Mouse (Mus musculus) limb, embryonic 14.5 days (tissue): Measurements from ENCODE around the gene Grb2. TPM values are rescaled to one million over a fixed set of nuclear protein-coding genes. Genes with fewer than 3 reads are reported as not detected.

Experiments used
- ATAC-seq: fragments of 200-750 bp; cut with Nextera tagmentation; 2 replicates; pipeline ENCODE4 v1.8.0; 2017; ENCODE audit warnings: low read depth, moderate number of reproducible peaks, moderate TSS enrichment; ENCODE audit not compliant: low FRiP score
- DNase-seq: peaks from one replicate; pipeline ENCODE4 v3.0.0-alpha.2; 2015; ENCODE audit warnings: low spot score
- H3K27ac ChIP-seq: fragments of 300-500 bp; sonication (generic); replicated peaks from 2 replicates; pipeline ENCODE4 v1.5.1; 2014; ENCODE audit warnings: low read depth, mild to moderate bottlenecking, low read length, moderate library complexity, mixed read lengths
- H3K27me3 ChIP-seq: fragments of 300-500 bp; sonication (generic); 2 replicates; pipeline ENCODE4 v1.6.1; 2014; ENCODE audit warnings: low read length, mixed read lengths; ENCODE audit not compliant: control insufficient read depth, insufficient read depth
- H3K36me3 ChIP-seq: fragments of 300-500 bp; sonication (generic); 2 replicates; pipeline ENCODE4 v1.6.1; 2014; ENCODE audit warnings: mild to moderate bottlenecking, low read length, moderate library complexity, mixed read lengths; ENCODE audit not compliant: control insufficient read depth, insufficient read depth
- H3K4me1 ChIP-seq: fragments of 300-500 bp; sonication (generic); 2 replicates; pipeline ENCODE4 v1.6.1; 2014; ENCODE audit warnings: antibody characterized with exemption, low read length, mixed read lengths; ENCODE audit not compliant: control insufficient read depth, insufficient read depth
- H3K4me2 ChIP-seq: fragments of 300-500 bp; sonication (generic); replicated peaks from 2 replicates; pipeline ENCODE4 v1.6.1; 2014; ENCODE audit warnings: low read depth, mild to moderate bottlenecking, low read length, moderate library complexity; ENCODE audit not compliant: severe bottlenecking
- H3K4me3 ChIP-seq: fragments of 300-500 bp; sonication (generic); replicated peaks from 2 replicates; pipeline ENCODE4 v1.5.1; 2014; ENCODE audit warnings: low read length
- H3K9ac ChIP-seq: fragments of 300-500 bp; sonication (generic); 2 replicates; pipeline ENCODE4 v1.6.1; 2014; ENCODE audit warnings: mild to moderate bottlenecking, low read depth, low read length, moderate library complexity; ENCODE audit not compliant: severe bottlenecking
- H3K9me3 ChIP-seq: fragments of 300-500 bp; sonication (generic); 2 replicates; pipeline ENCODE4 v1.6.1; 2016; ENCODE audit warnings: low read length; ENCODE audit not compliant: control insufficient read depth
- POLR2A ChIP-seq: fragments of 200-500 bp; IDR thresholded peaks from 2 replicates; pipeline ENCODE4 v1.8.0; 2012; ENCODE audit warnings: inconsistent platforms, mild to moderate bottlenecking, moderate library complexity, borderline replicate concordance; ENCODE audit not compliant: insufficient read depth, insufficient read length; ENCODE audit errors: extremely low read depth
- WGBS: fragments of 180-500 bp; shearing (Covaris S2); extraction: QIAGEN DNeasy Blood & Tissue Kit; methylation state at CpG from one replicate; pipeline ENCODE4 v1.1.7; 2014; 5-methylcytosine and 5-hydroxymethylcytosine counted together
- polyA plus RNA-seq, 2 experiments: library from polyadenylated mRNA; depleted of rRNA in 1 of 2; stranded (reverse) in 1 of 2; unstranded in 1 of 2; fragments of >200 nt; fragmentation: Nextera tagmentation in 1 of 2; extraction: Ambion mirVana in 1 of 2; gene quantifications; 2 replicates each; pipeline versions ENCODE4 v1.2.1 to v1.2.3; 2012 to 2014

The Grb2 gene
- polyA plus RNA-seq, 2 experiments: 58.0 to 61.5 TPM

GRCm38 (mm10) chr11:115639540-115639939 is 68.9 kb downstream of the Grb2 start:
- peaks cover 4% of the 10 kb centered on the region; the same call in 1 of the 2 replicates for H3K36me3 ChIP-seq
- DNase-seq (no peak), ATAC-seq (no peak)
- H3K4me1 ChIP-seq: no peaks in the 10 kb centered on the region
- H3K9me3 ChIP-seq: no peaks in the 10 kb centered on the region
- 74% methylated on average over 4 of the region's 4 CpGs for WGBS
- H3K27me3 ChIP-seq: no peaks in the 10 kb centered on the region
- no peak overlapping the region for H3K4me3 ChIP-seq
- H3K4me2 ChIP-seq: no peak overlapping the region
- TF ChIP-seq POLR2A: no peak
- no peak overlapping the region for H3K9ac ChIP-seq
- no peak overlapping the region for H3K27ac ChIP-seq

DNA sequence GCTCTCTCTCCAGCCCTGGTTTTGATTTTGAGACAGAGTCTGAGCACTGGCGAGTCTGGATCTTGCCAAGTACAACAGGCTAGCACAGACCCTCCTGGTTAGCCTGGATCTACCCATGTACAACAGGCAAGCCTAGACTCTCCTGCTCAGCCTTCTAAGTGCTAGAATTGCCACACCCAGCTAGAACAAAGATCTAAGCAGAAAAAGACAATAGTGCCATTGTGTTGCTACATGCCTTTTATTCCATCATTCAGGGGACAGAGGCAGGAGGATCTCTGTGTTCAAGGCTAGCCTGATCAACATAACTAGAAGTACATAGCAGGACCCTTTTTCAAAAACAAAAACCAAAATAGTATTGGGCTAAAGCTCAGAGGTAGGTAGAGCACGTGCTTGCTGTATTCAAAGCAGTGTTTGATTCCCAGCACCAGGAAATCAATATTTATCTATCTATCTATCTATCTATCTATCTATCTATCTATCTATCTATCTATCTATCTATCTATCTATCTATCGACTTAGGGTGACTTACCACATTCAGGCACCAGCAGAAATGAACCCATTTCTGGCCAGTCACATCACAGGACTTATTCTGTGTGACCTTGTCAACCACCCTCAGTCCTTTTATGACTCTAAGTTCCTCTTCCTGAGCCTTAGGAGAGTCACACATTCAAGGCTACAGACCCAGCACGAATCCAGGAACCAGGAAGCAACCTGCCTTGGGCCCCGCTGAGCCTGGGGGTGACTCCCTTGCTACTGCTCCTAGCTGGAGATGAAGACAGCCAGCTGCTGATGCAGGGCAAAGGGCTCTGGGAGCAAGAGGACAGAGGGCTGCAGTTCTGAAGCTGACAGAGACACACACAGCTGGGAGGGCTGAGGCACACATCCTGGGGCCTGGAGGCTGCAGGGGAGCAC is 69.6 kb downstream of the Grb2 start:
- Histone ChIP-seq H3K27ac (no peak overlapping the region), H3K4me3 (no peak overlapping the region), H3K9ac (no peak overlapping the region), H3K4me2 (no peak overlapping the region), H3K9me3 (no peaks in the 10 kb centered on the region), H3K4me1 (no peaks in the 10 kb centered on the region), H3K27me3 (no peaks in the 10 kb centered on the region), H3K36me3 (no peaks in the 10 kb centered on the region)
- no peak for ATAC-seq
- no peak for DNase-seq
- no peak for TF ChIP-seq POLR2A
- WGBS: 73% methylated on average over 5 of the region's 5 CpGs

- no peaks in the 10 kb centered on the region for H3K9me3 ChIP-seq
- no peak overlapping the region for H3K9ac ChIP-seq
- WGBS: 72% methylated on average over 3 of the region's 3 CpGs
- H3K36me3 ChIP-seq: no peaks in the 10 kb centered on the region
- DNase-seq (no peak), ATAC-seq (no peak)
- H3K4me3 ChIP-seq: no peak overlapping the region
- no peaks in the 10 kb centered on the region for H3K27me3 ChIP-seq
- H3K4me2 ChIP-seq: no peak overlapping the region
- TF ChIP-seq POLR2A: no peak
- H3K27ac ChIP-seq: no peak overlapping the region
- H3K4me1 ChIP-seq: no peaks in the 10 kb centered on the region
These were observed 71.4 kb downstream of the Grb2 start for GRCm38 (mm10) chr11:115636960-115637359.

GRCm38 (mm10) chr11:115635484-115635883 is 72.9 kb downstream of the Grb2 start:
- Histone ChIP-seq H3K27ac (no peak overlapping the region), H3K36me3 (no peaks in the 10 kb centered on the region), H3K4me2 (no peak overlapping the region), H3K27me3 (no peaks in the 10 kb centered on the region), H3K4me1 (no peaks in the 10 kb centered on the region), H3K9me3 (no peaks in the 10 kb centered on the region), H3K9ac (no peak overlapping the region), H3K4me3 (no peak overlapping the region)
- no peak for DNase-seq
- ATAC-seq: no peak
- no peak for TF ChIP-seq POLR2A
- WGBS: 63% methylated on average over 8 of the region's 8 CpGs

- Histone ChIP-seq H3K4me3 (no peak overlapping the region), H3K27me3 (no peaks in the 10 kb centered on the region), H3K4me2 (no peak overlapping the region), H3K9me3 (no peaks in the 10 kb centered on the region), H3K36me3 (no peaks in the 10 kb centered on the region), H3K27ac (no peak overlapping the region), H3K9ac (no peak overlapping the region), H3K4me1 (no peaks in the 10 kb centered on the region)
- ATAC-seq (no peak), DNase-seq (no peak)
- TF ChIP-seq POLR2A: no peak
- WGBS: 86% methylated on average over 8 of the region's 8 CpGs
These were observed 73.4 kb downstream of the Grb2 start for GRCm38 (mm10) chr11:115635041-115635440.

- Histone ChIP-seq H3K9ac (no peak overlapping the region), H3K27ac (no peak overlapping the region), H3K36me3 (no peaks in the 10 kb centered on the region), H3K4me3 (no peak overlapping the region), H3K4me1 (no peaks in the 10 kb centered on the region), H3K9me3 (no peaks in the 10 kb centered on the region), H3K27me3 (no peaks in the 10 kb centered on the region), H3K4me2 (no peak overlapping the region)
- DNase-seq (no peak), ATAC-seq (no peak)
- TF ChIP-seq POLR2A: no peak
- WGBS: 66% methylated on average over 4 of the region's 4 CpGs
These were observed 74.3 kb downstream of the Grb2 start for GRCm38 (mm10) chr11:115634109-115634508.
